Mouse (Mus musculus) layer of hippocampus, adult 11-12 months (tissue): ENCODE measurements around the gene Tm6sf2.
"Not testable (repeated sequence)": the region's sequence is repeated elsewhere in the genome, so short reads cannot be mapped to it uniquely, and the experiment has no call there.

Source experiments
- DNase-seq: peaks from one replicate; pipeline ENCODE4 v3.0.0; 2022; ENCODE audit warnings: low spot score

The Tm6sf2 gene

DNA sequence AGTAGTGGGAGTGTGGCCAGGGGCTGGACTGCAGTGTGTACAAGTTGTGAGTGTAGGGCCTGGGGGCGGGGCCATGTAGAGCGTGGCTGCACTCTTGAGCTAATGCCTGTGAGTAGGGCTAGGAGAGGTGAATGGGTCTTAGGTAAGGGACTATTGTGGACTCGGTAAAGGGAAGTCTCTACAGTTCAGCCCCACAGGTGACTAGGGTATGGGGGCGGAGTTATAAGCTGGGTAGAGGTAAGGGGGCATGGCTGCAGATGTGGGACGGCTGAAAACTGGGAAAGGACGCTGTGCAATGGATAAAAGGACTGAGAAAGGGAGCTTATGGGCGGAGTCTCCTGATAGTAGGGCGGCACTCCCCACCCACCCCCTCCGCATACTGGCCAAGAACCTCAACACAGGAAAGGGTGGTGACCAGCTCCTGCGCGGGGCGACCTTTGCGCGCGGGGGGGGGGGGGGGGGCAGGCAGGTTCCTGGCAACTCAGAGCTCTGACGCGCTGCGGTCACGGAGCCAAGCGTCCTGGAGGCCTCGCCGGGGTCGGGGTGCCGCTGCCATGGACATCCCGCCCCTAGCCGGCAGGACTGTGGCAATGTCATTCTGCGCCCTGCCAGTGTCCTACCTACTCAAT lies at the start of gene Tm6sf2:
Gene Tm6sf2 (plus strand): TSS at position 484 of the 629 bp plus-strand sequence.
- no peak for DNase-seq

DNA sequence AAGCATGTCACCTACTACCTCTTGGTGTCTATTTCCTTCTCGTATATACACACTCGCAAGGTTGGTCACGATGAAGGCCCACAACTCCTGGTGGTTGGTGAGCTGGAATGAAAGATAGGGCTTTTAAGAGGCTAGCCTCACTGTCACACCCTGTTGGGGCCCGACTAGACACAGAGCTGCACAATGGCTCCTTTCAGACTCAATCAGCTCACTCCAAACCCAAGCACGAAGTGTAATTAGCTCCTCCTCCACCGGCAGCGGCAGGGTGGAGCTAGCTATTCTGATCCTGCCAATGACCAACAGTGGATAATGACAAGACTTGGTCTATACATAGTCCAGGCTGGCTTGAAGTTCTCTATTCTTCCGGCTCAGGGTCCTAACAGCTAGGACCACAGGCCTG lies 49.1 kb upstream of the Tm6sf2 start:
- peak; percentile 33 for DNase-seq

DNA sequence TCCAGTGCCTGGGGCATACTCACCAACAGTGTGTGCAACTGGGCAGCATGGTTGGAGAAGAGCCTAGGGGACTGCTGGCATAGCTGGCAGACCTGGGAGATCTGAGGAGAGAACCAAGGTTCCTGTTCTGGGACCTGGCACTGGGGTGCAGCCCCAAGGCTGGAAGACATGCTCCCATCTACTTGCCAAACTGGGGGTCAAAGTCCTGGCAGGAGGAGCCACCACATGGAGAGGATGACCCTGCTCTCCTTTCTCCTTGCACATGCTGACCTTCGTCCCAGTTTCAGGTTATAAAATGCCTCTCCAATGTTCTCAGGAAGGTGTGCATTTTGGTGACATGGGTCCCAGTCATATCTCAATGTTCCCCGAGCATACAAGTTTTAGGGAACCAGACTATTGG lies 46.6 kb upstream of the Tm6sf2 start:
- DNase-seq, result no peak

DNA sequence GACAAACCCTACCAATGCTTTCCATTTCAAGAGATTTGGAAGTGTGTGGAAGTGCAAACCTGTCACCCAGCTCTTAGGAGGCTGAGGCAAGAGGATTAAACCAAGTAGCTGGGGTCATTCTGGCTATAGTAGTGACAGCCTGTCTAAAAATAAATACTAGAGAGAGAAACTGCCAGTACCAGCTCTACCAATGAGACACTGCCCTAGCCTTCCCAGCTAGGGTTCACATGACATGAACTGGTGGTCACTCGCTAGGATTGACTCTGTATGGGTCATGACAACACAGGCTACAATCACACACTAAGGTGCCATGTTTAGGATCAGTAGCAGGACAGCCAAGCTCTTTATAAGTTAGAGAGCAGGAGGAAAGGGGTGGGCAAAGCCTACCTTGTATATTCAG lies 42.5 kb upstream of the Tm6sf2 start:
- no peak for DNase-seq

DNA sequence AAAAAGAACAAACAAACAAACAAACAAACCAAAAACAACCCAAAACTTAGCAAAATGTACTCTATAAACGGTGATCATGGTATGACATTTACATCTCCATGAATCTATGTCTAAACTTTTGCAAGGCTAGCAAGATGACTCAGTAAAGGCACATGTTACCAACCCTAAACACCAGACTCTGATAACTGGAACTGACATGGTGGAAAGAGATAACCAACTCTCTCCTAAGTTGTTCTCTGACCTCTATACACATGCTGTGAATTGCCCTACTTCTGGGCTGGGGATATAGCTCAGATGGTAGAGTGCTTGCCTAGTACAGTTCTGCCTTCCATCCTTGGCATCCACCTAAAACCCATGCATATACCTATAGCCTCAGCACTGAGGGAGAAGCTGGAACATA lies 34.7 kb upstream of the Tm6sf2 start:
- DNase-seq, result no peak

DNA sequence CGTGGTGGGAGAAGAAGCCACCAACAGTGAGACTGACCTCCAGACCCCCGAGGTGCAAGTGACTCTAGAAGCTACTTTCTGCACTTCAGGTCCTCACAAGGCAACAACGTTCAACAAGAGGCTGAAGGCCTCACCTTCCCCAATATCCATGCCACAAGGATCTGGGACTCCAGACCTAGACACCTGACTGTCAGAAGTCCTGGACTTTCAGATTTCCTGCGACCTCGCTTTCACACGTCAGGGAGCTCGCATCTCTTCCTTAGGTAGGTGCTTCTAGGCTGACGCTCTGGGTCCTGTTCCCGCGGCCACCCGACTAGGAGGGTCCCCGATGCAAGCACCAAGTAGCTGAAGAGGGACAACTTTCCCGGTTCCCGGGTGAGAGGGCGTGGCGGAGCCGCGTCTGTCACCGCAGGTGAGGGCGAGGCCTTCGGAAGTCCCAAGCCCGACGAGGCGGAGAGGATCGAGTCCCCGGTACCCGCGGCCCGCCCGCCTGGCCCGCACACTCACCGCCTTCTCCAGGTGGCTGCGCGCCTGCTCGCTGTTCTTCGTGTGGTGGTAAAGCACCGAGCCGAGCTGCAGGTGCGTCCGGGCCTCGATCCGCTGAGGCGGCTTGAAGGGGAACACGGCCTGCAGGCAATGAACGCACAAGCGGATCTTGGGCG lies 30.7 kb upstream of the Tm6sf2 start:
- DNase-seq, result peak; percentile 9

DNA sequence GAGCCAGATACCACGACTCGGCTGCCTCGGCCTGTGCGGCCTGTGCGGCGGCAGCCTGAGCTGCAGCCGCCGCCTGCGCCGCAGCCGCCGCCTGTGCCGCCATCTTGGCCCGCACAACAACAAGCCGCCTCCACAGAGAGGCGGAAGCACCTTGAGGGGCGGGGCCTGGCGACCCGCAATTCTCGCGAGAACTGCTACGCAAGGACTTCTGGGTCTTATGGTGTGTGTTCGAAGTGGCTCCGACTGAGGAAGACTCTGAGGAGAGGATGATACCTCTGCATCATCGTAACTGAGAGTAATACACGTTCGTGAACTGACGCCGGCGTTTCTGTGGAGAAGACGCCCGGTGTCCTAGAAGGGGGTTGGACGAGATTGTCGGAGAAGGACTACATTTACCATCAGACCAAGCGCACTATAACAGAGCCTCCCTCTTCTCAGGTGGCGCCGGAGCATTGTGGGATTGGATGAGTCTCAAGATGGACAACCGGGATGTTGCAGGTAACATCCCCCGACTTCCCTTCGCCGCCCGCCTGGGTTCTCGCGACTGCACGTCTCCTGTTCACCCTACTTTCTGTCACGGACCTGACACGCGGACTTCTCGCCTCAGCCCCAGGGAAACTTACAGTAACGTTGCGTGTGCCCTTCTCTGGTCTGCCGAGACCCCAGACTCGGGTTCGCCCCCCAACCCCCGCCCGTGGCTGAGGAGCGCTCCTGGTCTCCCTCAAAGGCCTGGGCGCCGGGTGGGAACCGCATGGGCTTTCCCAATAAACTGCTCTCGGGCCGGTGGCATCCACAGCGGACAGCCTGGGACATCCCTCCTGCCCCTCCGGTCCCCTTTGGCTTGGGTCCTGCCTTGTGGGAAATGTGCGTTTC lies 29.9 kb upstream of the Tm6sf2 start, which contains the start of the genes Mau2 and Sugp1:
Gene Mau2 (minus strand): TSS at position 152 of the 873 bp plus-strand sequence.
Gene Sugp1 (plus strand): TSS at position 231 of the 873 bp plus-strand sequence.
- DNase-seq, result peak; percentile 95

DNA sequence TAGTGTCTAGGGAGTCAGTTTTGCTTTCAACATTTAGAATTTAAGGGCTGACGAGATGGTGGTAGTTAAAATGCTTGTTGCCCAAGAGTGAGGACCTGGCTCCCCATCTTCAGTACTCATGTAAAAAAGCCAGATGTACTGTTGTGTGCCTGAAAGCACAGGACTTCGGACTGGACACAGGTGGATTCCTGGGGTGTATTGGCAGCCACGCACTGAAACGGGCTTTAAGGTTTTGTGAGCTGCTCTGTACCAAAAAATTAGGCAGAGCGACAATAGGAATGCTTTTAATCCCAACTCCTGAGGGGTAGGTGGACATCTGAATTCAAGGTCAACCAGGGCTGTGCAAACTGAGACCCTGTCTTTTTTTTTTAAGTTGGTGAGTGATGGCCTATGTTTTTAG lies 28.7 kb upstream of the Tm6sf2 start:
- no peak for DNase-seq

DNA sequence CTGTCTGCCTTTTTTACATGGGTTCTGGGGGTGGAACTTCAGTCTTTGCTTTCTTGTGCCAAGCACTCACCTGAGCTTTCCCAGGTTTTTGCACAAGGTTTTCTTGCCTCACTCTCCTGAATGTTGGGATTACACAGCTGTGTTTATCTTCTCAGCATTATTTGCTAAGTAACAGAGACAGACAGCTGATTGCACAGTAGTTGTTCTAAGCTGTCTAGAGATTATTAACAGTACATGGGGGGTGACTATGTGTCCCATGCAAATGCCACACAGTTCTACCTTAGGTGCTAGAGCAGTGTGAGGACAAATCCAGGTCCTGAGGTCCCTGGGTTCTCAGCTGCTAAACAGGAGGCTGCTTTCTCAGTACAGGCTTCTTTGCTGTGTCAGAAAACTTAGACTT lies 23.1 kb upstream of the Tm6sf2 start:
- no peak for DNase-seq

DNA sequence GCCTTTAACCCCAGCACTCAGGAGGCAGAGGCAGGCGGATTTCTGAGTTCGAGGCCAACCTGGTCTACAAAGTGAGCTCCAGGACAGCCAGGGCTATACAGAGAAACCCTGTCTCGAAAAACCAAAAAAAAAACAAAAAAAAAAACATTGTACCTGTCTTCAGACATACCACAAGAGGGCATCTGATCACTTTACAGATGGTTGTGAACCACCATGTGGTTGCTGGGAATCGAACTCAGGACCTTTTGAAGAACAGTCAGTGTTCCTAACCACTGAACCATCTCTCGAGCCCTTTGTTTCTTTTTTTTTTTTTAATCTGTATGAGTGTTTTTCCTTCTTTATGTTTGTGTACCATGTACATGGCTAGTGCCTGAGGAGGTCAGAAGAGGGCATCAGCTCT lies 22.3 kb upstream of the Tm6sf2 start:
- not testable (repeated sequence) for DNase-seq

DNA sequence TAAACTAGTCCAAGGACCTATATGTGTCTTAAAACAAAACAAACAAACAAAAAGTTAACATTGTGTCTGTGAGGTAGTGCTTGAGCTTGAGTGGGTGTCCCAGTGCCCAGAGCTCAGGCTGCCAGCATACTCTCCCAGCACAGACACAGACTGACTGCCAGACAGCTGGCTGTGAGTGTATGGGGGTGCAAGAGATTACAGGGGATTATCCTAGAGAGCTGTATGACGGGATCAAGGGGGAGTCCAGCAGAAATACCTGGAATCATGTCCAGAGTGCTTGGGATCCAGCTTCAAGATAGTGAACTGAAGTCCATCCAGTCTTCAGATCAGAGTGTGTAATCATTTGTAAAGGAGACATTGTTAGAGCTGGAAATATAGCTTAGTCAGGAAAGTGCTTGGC lies 15.0 kb upstream of the Tm6sf2 start:
- DNase-seq, result no peak

DNA sequence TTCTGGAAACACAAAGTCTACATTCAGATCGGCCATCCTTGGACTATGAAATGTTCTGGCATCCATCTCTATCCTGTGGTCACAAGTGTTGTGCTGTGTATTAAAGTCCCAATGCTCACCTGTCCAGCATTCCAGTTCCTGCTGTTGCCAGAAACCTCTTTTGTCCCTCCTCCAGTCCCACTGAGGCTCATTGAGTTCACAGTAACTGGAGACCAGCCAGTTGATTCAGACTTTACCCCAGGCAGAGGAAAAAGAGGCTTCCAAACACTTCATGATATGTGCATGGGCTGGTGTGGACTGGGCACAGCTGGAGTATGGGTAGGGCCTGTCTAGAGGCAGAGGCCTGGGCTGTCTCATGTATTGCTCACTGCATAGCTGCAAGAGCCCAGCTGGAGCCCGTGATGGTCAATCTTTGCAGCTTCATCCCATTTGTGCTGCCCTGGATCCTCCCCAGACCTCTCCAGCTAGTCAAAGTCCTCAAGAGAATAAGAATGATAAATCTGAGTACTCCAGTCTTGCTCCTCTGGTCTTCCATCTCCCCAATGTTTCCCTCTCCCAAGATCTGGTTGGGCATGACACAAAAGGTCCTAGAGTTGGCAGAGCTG lies 786 bp upstream of the Tm6sf2 start:
- DNase-seq, result no peak

DNA sequence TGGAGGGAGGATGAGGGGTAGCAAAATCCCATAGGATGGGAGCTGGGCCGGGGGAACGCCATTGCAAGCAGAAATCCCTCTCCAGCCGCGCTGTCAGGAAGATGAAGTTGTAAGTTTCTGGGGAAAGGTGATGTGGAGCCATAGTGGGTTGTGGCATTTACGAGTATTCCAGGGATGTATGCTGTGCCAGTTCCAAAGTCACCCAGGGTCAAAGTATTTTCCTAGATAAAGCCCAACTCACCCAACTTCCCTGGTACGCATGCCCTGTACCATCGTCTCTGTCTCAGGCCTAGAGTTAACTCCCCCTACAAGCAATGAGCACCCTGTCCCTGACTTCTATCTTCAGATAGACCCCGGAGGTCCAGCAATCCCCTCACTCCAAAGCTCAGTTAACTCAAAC lies 396 bp downstream of the Tm6sf2 start:
- no peak for DNase-seq

DNA sequence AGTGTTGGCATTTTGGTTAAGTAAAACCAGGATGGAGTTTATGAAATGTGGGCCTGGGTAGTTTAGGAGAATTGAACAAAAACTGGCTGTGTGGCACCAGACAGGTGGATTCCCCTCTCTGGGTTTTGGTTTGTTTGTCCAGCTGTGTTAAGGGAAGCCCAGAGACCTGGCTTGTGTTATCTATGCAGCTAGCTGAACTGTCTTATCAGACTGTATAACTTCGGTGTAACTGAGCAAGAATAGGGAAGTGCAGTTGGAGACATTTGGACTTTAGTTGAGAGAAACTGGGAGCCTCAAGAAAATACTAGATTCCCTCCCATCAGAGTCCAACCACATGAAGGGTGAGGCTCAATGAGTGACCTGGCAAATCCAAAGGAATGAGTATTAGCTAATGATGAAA lies 958 bp downstream of the Tm6sf2 start:
- DNase-seq, result no peak

DNA sequence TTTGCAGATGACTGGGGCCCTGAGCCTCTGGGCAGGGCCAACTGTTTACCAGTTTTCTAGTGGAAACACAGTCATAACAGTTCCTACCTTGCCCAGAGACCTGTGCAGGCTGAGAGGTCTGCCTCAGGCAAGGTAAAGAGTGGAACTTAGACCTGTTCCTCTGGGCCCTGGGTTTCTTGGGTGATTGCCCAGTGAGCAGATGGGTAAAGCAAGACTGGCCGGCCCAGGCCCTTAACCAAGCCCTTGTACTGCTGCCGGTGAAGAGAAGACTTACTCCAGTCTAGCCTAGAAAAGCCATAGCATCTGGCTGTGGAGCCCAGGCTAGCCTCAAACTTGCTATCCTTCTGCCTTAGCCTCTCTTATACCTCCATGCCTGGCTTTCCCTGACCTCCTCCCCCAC lies 9.3 kb downstream of the Tm6sf2 start:
- no peak for DNase-seq

DNA sequence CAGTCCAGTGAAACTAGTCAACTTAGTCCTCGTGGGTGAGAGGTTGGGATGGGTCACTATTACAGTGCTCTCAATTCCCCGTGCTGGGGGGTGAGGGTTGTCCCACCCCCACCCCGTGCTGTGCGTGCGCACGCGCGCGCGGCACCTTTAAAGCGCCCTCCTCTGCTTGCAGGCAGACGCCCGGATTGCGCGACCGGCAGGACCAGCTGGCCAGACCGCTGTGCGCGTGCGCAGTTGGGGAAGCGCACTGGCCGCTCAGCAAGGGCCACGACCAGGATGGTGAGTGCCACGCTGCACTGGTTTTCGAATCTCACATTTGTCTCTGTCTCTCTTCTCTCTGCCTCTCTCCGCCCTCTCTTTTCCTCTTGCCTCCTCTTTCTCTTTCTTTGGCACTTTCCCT lies 10.6 kb downstream of the Tm6sf2 start, which contains the start of gene Hapln4:
Gene Hapln4 (plus strand): TSS at position 173 of the 400 bp plus-strand sequence.
- DNase-seq, result peak; percentile 56

DNA sequence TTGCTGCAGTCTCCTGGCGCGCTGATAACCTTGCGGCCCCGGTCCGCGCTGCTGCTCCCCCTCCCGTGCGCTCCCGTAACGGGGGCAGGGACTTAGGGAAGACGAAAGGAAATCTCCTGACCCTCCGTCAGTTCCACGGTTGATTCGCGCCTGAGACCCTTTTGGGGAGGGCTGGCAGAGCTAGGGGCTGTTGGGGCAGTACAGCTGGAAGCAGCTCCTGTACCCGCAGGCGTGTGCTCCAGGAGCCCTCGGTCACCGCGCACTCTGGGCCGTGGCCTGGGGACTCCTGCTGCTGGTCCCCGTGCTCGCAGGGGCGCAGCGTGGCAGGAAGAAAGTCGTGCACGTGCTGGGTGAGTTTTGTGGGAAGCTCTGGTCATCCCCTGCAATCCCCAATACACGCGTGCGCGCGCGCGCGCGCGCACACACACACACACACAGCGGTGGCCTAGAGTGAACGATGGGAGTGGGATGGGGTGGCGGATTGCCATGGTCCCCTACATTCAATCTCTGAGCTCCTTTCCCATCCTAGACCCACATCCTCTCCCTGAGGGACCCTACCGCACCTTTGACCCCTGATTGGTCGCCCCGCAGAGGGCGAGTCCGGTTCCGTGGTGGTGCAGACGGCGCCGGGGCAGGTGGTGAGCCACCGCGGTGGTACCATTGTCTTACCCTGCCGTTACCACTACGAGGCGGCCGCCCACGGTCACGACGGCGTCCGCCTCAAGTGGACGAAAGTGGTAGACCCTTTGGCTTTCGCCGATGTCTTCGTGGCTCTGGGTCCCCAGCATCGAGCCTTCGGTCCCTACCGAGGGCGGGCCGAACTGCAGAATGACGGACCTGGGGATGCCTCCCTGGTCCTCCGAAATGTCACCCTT lies 11.7 kb downstream of the Tm6sf2 start:
- DNase-seq, result no peak

DNA sequence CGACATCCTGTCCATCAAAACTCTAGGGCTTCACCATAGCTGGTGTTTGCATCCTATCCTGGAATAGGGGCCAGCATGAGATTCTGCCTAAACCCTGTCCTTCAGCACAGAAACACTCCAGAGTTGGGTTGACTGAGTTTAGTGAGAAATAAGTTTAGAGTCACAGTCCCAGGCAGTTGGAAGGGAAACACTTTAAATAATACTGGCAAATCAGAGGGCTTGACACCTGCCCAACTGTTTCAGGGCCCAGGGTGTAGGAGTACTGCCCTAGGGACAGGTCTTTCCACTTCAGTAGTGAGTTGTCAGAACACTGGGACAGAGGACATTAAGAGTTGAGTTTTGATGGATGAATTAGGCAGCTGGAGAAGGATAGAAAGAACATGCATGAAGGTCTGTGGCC lies 13.4 kb downstream of the Tm6sf2 start:
- no peak for DNase-seq

DNA sequence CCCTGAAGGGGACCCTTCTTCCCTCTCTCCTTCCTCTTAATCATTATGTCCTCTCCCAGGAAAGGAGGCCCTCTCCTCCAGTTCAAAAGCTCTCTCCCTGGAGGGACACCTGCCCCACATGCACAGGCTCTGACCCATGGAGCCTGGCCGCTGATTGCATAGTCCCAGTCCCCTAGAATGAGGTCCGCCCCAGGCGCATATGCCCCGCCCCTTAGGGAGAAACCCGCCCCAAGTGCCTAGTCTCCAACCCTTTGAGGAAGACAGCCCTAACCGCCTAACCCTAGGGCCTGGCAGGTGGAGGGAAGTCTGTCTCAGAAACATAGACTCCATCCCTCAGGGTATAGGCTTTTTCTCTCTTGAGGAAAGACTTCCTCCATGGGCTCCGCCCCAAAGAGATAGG lies 14.5 kb downstream of the Tm6sf2 start:
- DNase-seq, result no peak

DNA sequence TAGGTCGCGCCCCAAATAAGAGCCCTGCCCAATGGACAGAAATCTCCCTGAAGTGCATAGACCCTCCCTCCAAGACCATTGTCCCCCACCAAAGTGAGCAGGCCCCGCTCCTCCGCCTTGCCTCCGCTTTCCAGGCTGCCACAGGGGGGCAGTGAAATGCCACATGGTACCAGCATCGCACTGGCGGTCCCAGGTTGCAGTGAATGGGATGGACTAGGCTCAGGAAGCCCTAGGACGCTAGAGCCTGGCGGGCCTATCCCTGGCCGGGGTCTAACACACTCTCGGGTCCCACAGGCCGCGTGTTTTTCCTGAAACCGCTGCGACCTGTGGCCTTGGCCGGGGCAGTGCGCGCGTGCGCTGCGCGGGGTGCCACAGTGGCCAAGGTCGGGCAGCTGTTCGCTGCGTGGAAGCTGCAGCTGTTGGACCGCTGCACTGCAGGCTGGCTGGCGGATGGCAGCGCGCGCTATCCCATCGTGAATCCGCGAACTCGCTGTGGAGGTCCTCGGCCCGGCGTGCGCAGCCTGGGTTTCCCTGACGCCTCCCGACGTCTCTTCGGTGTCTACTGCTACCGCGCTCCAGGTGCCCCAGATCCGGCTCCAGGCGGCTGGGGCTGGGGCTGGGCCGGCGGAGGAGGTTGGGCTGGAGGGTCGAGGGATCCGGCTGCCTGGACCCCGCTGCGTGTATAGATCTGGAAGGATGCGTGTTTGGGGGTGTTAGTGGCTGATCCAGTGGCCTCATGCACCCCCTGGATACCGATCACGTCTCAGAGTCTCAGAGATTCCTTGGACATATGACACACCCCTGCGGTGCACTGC lies 15.3 kb downstream of the Tm6sf2 start:
- DNase-seq, result peak; percentile 67
